Mouse (Mus musculus): Measurements from ENCODE around the gene Sppl3. TPM values are rescaled to one million over a fixed set of nuclear protein-coding genes. Genes with fewer than 3 reads are reported as not detected.

The Sppl3 gene
- polyA plus RNA-seq, 1 experiment from 2014 or later, result 31.5 TPM

GRCm38 (mm10) chr5:115002781-115003180 is 8.2 kb upstream of the Sppl3 start:
- ATAC-seq (ENCODE audit: insufficient read depth, low FRiP score, low read depth), result no peak; the same call in 1 of the 2 replicates
- H3K4me1 ChIP-seq, result no peaks in the 10 kb centered on the region
- H3K9me3 ChIP-seq, result no peaks in the 10 kb centered on the region
- no peaks in the 10 kb centered on the region for H3K27me3 ChIP-seq (replicated peaks)
- no peak overlapping the region for H3K27ac ChIP-seq
- no peak overlapping the region for H3K4me2 ChIP-seq
- no peak overlapping the region for H3K4me3 ChIP-seq (replicated peaks)
- no peaks in the 10 kb centered on the region for H3K36me3 ChIP-seq
- no peak overlapping the region for H3K9ac ChIP-seq
- WGBS, result 55% methylated on average over 6 of the region's 6 CpGs

DNA sequence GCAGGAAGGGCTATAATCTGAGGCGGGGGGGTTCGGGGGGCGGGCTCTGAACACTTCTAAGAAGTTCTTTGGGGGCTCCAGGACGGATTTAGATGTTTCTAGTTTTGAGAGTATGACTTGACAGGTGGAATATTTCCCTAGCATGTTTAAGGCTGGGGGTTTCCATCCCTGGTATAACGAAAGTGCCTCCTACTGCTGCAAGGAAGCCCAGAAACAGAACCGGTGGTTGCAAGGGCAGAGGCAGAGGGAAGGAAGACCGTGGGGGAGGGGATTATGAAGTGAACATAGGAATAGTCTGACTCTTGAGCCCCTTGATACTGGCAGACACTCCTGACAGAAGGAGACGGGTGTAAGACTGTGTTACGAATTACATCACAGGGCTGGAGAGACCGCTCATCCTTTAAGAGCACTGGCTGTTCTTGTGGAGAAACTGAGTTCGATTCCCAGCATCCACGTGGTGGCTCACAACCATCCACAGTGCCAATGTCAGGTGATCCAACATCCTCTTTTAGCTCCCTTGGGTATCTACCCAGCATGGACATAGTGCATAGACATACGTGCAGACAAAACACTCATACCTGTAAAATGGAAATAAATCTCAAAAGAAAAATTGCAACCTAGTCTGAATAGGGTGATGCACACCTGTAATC is 7.6 kb upstream of the Sppl3 start:
- Histone ChIP-seq H3K9me3 (no peaks in the 10 kb centered on the region), H3K4me2 (no peak overlapping the region), H3K27ac (no peak overlapping the region), H3K27me3 (replicated peaks) (no peaks in the 10 kb centered on the region), H3K9ac (no peak overlapping the region), H3K36me3 (no peaks in the 10 kb centered on the region), H3K4me1 (no peaks in the 10 kb centered on the region), H3K4me3 (replicated peaks) (no peak overlapping the region)
- WGBS, result 76% methylated on average over 13 of the region's 13 CpGs
- ATAC-seq (ENCODE audit: insufficient read depth, low FRiP score, low read depth), result no peak

- no peaks in the 10 kb centered on the region for H3K36me3 ChIP-seq
- H3K27ac ChIP-seq, result no peak overlapping the region
- ATAC-seq (ENCODE audit: insufficient read depth, low FRiP score, low read depth), result no peak
- no peak overlapping the region for H3K4me2 ChIP-seq
- H3K9me3 ChIP-seq, result no peaks in the 10 kb centered on the region
- peaks cover 9% of the 10 kb centered on the region for H3K4me1 ChIP-seq
- WGBS, result 79% methylated on average over 5 of the region's 5 CpGs
- no peaks in the 10 kb centered on the region for H3K27me3 ChIP-seq (replicated peaks)
- no peak overlapping the region for H3K9ac ChIP-seq
- no peak overlapping the region for H3K4me3 ChIP-seq (replicated peaks)
Measured at GRCm38 (mm10) chr5:115007768-115008167, 3.2 kb upstream of the Sppl3 start.

GRCm38 (mm10) chr5:115008307-115008706 is 2.6 kb upstream of the Sppl3 start:
- Histone ChIP-seq H3K36me3 (no peaks in the 10 kb centered on the region), H3K9me3 (no peaks in the 10 kb centered on the region), H3K4me1 (peaks cover 14% of the 10 kb centered on the region), H3K9ac (no peak overlapping the region), H3K4me3 (replicated peaks) (no peak overlapping the region), H3K27ac (no peak overlapping the region), H3K4me2 (no peak overlapping the region), H3K27me3 (replicated peaks) (no peaks in the 10 kb centered on the region)
- 78% methylated on average over 7 of the region's 7 CpGs for whole genome bisulfite sequencing
- no peak for ATAC-seq (ENCODE audit: insufficient read depth, low FRiP score, low read depth)

- Histone ChIP-seq H3K27ac (no peak overlapping the region), H3K9me3 (no peaks in the 10 kb centered on the region), H3K4me1 (peaks cover 17% of the 10 kb centered on the region), H3K4me3 (replicated peaks) (no peak overlapping the region), H3K9ac (no peak overlapping the region), H3K27me3 (replicated peaks) (no peaks in the 10 kb centered on the region), H3K36me3 (no peaks in the 10 kb centered on the region), H3K4me2 (no peak overlapping the region)
- WGBS, result 76% methylated on average over 6 of the region's 6 CpGs
- no peak for ATAC-seq (ENCODE audit: insufficient read depth, low FRiP score, low read depth)
Measured at GRCm38 (mm10) chr5:115009143-115009542, 1.8 kb upstream of the Sppl3 start.

GRCm38 (mm10) chr5:115009961-115010360 is 976 bp upstream of the Sppl3 start:
- no peak for ATAC-seq (ENCODE audit: insufficient read depth, low FRiP score, low read depth)
- Histone ChIP-seq H3K4me1 (peaks cover 22% of the 10 kb centered on the region), H3K9me3 (no peaks in the 10 kb centered on the region), H3K4me2 (peak overlapping the region; percentile 81), H3K27me3 (replicated peaks) (no peaks in the 10 kb centered on the region), H3K4me3 (replicated peaks) (no peak overlapping the region), H3K27ac (no peak overlapping the region), H3K9ac (no peak overlapping the region), H3K36me3 (no peaks in the 10 kb centered on the region)
- 33% methylated on average over 3 of the region's 3 CpGs for WGBS

GRCm38 (mm10) chr5:115011217-115011518 is 231 bp downstream of the Sppl3 start:
- Histone ChIP-seq H3K4me1 (peaks cover 22% of the 10 kb centered on the region), H3K4me2 (peak overlapping the region; percentile 78), H3K9me3 (no peaks in the 10 kb centered on the region), H3K36me3 (no peaks in the 10 kb centered on the region), H3K4me3 (replicated peaks) (peak overlapping the region; percentile 97), H3K9ac (peak overlapping the region; percentile 96), H3K27ac (peak overlapping the region; percentile 87), H3K27me3 (replicated peaks) (no peaks in the 10 kb centered on the region)
- peak; percentile 18; the same call in 1 of the 2 replicates for ATAC-seq (ENCODE audit: insufficient read depth, low FRiP score, low read depth)
- under 1% methylated on average over 48 of the region's 57 CpGs for WGBS

- H3K4me1 ChIP-seq, result peaks cover 22% of the 10 kb centered on the region
Measured at GRCm38 (mm10) chr5:115011519-115012261, 753 bp downstream of the Sppl3 start.

DNA sequence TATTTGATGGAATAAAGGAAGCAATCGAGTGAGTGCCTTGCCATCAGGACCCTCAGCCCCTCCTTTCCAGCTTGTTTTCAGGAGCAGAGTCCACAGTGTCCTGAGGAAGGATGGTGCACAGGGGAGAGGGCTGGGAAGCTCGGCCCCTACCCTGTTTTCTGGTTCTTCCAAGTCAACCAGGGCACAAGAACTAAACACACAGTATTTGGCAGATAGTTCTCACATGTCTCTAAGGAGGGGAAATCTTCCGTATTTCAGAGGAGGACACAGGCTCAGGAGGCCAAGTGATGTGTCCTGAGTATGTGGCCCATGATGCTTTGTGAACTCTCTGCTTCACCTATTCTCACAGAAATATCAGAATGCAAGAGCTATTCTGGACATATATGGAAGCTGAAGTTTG is 2.5 kb downstream of the Sppl3 start:
- Histone ChIP-seq H3K9ac (no peak overlapping the region), H3K4me3 (replicated peaks) (peak overlapping the region; percentile 97; the same call in 1 of the 2 replicates)
- 63% methylated on average over 3 of the region's 3 CpGs for WGBS

More at GRCm38 (mm10) chr5:115011519-115012261, 753 bp downstream of the Sppl3 start:
- Histone ChIP-seq H3K36me3 (no peaks in the 10 kb centered on the region), H3K27me3 (replicated peaks) (no peaks in the 10 kb centered on the region), H3K27ac (peak overlapping the region; percentile 87), H3K9ac (peak overlapping the region; percentile 96), H3K9me3 (no peaks in the 10 kb centered on the region), H3K4me2 (peak overlapping the region; percentile 78), H3K4me3 (replicated peaks) (peak overlapping the region; percentile 97)
- WGBS, result under 1% methylated on average over 63 of the region's 63 CpGs
- ATAC-seq (ENCODE audit: insufficient read depth, low FRiP score, low read depth), result peak; percentile 5; the same call in 1 of the 2 replicates

DNA sequence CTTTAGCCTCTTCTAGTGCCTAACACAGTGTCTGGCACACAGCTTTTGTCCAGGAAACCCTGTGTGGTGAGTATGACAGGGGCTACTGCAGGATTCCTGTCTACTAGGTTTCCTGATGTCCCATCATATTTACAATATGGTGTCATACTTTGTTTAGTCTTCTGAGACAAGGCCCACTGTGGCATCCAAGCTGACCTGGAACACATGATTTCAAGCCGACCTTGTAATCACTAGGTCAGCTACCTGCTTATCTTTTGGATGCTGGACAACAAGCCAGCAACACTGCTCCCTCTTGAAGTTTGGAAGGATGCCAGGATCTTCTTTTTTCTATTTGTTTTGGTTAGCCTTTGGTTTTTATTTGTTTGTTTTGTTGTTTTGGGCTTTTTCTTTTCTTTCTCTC is 3.6 kb downstream of the Sppl3 start:
- H3K4me1 ChIP-seq, result peaks cover 30% of the 10 kb centered on the region
- no peaks in the 10 kb centered on the region for H3K27me3 ChIP-seq (replicated peaks)
- no peak overlapping the region for H3K4me2 ChIP-seq
- WGBS, result 45% methylated on average over 1 of the region's 1 CpGs
- H3K36me3 ChIP-seq, result no peaks in the 10 kb centered on the region
- H3K9me3 ChIP-seq, result no peaks in the 10 kb centered on the region
- H3K27ac ChIP-seq, result no peak overlapping the region
- H3K4me3 ChIP-seq (replicated peaks), result no peak overlapping the region
- ATAC-seq (ENCODE audit: insufficient read depth, low FRiP score, low read depth), result no peak
- H3K9ac ChIP-seq, result no peak overlapping the region

More for the DNA sequence above, 2.5 kb downstream of the Sppl3 start:
- H3K4me1 ChIP-seq, result peaks cover 26% of the 10 kb centered on the region
- no peaks in the 10 kb centered on the region for H3K9me3 ChIP-seq
- no peak for ATAC-seq (ENCODE audit: insufficient read depth, low FRiP score, low read depth)
- H3K27ac ChIP-seq, result no peak overlapping the region
- H3K27me3 ChIP-seq (replicated peaks), result no peaks in the 10 kb centered on the region
- peak overlapping the region; percentile 78; the same call in 1 of the 2 replicates for H3K4me2 ChIP-seq
- no peaks in the 10 kb centered on the region for H3K36me3 ChIP-seq

DNA sequence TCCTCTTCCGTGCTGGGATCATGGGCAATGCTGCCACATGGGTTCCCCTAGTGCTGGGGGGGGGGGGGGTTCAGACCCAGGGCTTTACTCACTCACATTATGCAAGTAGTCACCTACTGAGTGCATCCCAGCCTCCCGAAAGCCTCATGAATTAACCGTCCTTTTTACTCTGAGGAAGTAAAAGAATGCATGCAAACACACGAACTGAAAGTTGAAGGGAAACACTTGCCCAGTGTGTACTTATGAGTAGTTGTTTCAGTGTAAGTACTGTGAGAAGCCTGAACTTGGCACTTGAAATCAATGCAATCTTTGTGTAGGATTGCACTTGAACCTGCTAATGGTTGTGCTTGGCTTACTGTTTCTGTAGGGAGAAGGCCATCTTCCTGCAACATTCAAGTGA is 4.2 kb downstream of the Sppl3 start:
- Histone ChIP-seq H3K4me2 (no peak overlapping the region), H3K9ac (no peak overlapping the region), H3K9me3 (no peaks in the 10 kb centered on the region), H3K4me1 (peaks cover 30% of the 10 kb centered on the region), H3K27me3 (replicated peaks) (no peaks in the 10 kb centered on the region), H3K27ac (no peak overlapping the region), H3K36me3 (no peaks in the 10 kb centered on the region), H3K4me3 (replicated peaks) (no peak overlapping the region)
- no peak for ATAC-seq (ENCODE audit: insufficient read depth, low FRiP score, low read depth)
- 34% methylated on average over 4 of the region's 4 CpGs for WGBS

- H3K4me3 ChIP-seq (replicated peaks), result no peak overlapping the region
- H3K27me3 ChIP-seq (replicated peaks), result no peaks in the 10 kb centered on the region
- no peak overlapping the region for H3K4me2 ChIP-seq
- no peaks in the 10 kb centered on the region for H3K36me3 ChIP-seq
- peaks cover 17% of the 10 kb centered on the region for H3K4me1 ChIP-seq
- no peaks in the 10 kb centered on the region for H3K9me3 ChIP-seq
- H3K9ac ChIP-seq, result no peak overlapping the region
- peak overlapping the region; percentile 26 for H3K27ac ChIP-seq
- 0 out of 2 replicates have a peak, but pooled peaks have one; percentile 66 for ATAC-seq (ENCODE audit: insufficient read depth, low FRiP score, low read depth)
- WGBS, result 20% methylated on average over 2 of the region's 2 CpGs
Measured at GRCm38 (mm10) chr5:115018270-115018669, 7.3 kb downstream of the Sppl3 start.

Data from stomach, embryonic 15.5 days (tissue).